Mouse (Mus musculus) left cerebral cortex, postnatal 10 days (tissue): Measurements from ENCODE around the gene Slc1a1. TPM values are rescaled to one million over a fixed set of nuclear protein-coding genes. Genes with fewer than 3 reads are reported as not detected.
A peak's percentile ranks its signal among the peaks of the same experiment; 100 is the strongest.

ENCODE experiments used
- DNase-seq, 2 experiments: peaks; one replicate each; pipeline ENCODE4 v3.0.0; 2021 to 2022; ENCODE audit warnings: low spot score in 2 of 2, mixed read lengths in 1 of 2; ENCODE audit errors: extremely low spot score in 1 of 2
- intact Hi-C: fragments of 180-260 bp; cut with DNase I; formaldehyde crosslinking; loops from one replicate; pipeline ENCODE4 v1.15.1; 2025
- total RNA-seq, 2 experiments: library from RNA; stranded (reverse); gene quantifications; 2 replicates each; pipeline ENCODE4 v1.2.3; 2021

Slc1a1 gene
- total RNA-seq, result 100 to 1,000 TPM; 102 TPM

- peak; percentile 69 to 89 for DNase-seq
- intact Hi-C loops, result loop anchor here (1.0 to 5.0 kb wide), 2 partner anchors 35 to 47 kb away; no protein-coding TSS in a partner anchor
Observed at GRCm38 (mm10) chr19:28834798-28835499, at the start of gene Slc1a1. TSS of gene Slc1a1 (plus strand) at chr19:28835049.

- intact Hi-C loops, result loop anchor here (10.0 kb wide), 1 partner anchor 255 kb away; the partner anchor contains the start of gene Ak3
- no peak for DNase-seq
Observed at GRCm38 (mm10) chr19:28790196-28790595, 44.7 kb upstream of the Slc1a1 start.

- intact Hi-C loops, result loop anchor here (10.0 kb wide), 1 partner anchor 251 kb away; the partner anchor contains the start of gene Ak3
- no peak for DNase-seq
Observed at GRCm38 (mm10) chr19:28793307-28793706, 41.5 kb upstream of the Slc1a1 start.

- DNase-seq, result no peak
- intact Hi-C loops, result loop anchor here (10.0 kb wide), 1 partner anchor 249 kb away; the partner anchor contains the start of gene Ak3
Observed at GRCm38 (mm10) chr19:28796146-28796848, 38.6 kb upstream of the Slc1a1 start.

- intact Hi-C loops, result loop anchor here (10.0 kb wide), 1 partner anchor 248 kb away; the partner anchor contains the start of gene Ak3
- DNase-seq, result no peak
Observed at GRCm38 (mm10) chr19:28796966-28797365, 37.9 kb upstream of the Slc1a1 start.

GRCm38 (mm10) chr19:28797611-28798010 lies 37.2 kb upstream of the Slc1a1 start:
- intact Hi-C loops, result loop anchor here (10.0 kb wide), 1 partner anchor 247 kb away; the partner anchor contains the start of gene Ak3
- no peak for DNase-seq

GRCm38 (mm10) chr19:28800448-28800847 lies 34.4 kb upstream of the Slc1a1 start:
- DNase-seq, result no peak
- intact Hi-C loops, result loop anchor here (1.0 kb wide), 1 partner anchor 35 kb away; the partner anchor contains the start of gene Slc1a1

- DNase-seq, result no peak
- intact Hi-C loops, result no loop called here
Observed at GRCm38 (mm10) chr19:28806276-28806675, 28.6 kb upstream of the Slc1a1 start.

- no peak for DNase-seq
Observed at GRCm38 (mm10) chr19:28806821-28807496, 27.9 kb upstream of the Slc1a1 start.

GRCm38 (mm10) chr19:28807497-28807871 lies 27.4 kb upstream of the Slc1a1 start:
- DNase-seq, result no peak
- intact Hi-C loops, result no loop called here

More at GRCm38 (mm10) chr19:28806821-28807496, 27.9 kb upstream of the Slc1a1 start:
- intact Hi-C loops, result no loop called here

- no peak for DNase-seq
- intact Hi-C loops, result no loop called here
Observed at GRCm38 (mm10) chr19:28818286-28818685, 16.6 kb upstream of the Slc1a1 start.

- intact Hi-C loops, result no loop called here
Observed at GRCm38 (mm10) chr19:28827697-28828328, 7.0 kb upstream of the Slc1a1 start.

GRCm38 (mm10) chr19:28831324-28831723 lies 3.5 kb upstream of the Slc1a1 start:
- intact Hi-C loops, result no loop called here
- DNase-seq, result no peak

More at GRCm38 (mm10) chr19:28827697-28828328, 7.0 kb upstream of the Slc1a1 start:
- no peak for DNase-seq

- intact Hi-C loops, result no loop called here
- no peak for DNase-seq
Observed at GRCm38 (mm10) chr19:28832605-28833004, 2.2 kb upstream of the Slc1a1 start.

- peak in 1 of 2 experiments; percentile 44 for DNase-seq
- intact Hi-C loops, result no loop called here
Observed at GRCm38 (mm10) chr19:28834388-28834787, 461 bp upstream of the Slc1a1 start.

- DNase-seq, result peak in 1 of 2 experiments; percentile 9
- intact Hi-C loops, result loop anchor here (1.0 to 5.0 kb wide), 2 partner anchors 35 to 47 kb away; no protein-coding TSS in a partner anchor
Observed at GRCm38 (mm10) chr19:28835500-28835864, 633 bp downstream of the Slc1a1 start.

GRCm38 (mm10) chr19:28836116-28836515 lies 1.3 kb downstream of the Slc1a1 start:
- intact Hi-C loops, result loop anchor here (5.0 kb wide), 1 partner anchor 46 kb away; no protein-coding TSS in a partner anchor
- DNase-seq, result no peak

GRCm38 (mm10) chr19:28836651-28837410 lies 2.0 kb downstream of the Slc1a1 start:
- DNase-seq, result no peak
- intact Hi-C loops, result loop anchor here (5.0 kb wide), 1 partner anchor 45 kb away; no protein-coding TSS in a partner anchor
